Mouse (Mus musculus) heart, adult 2 months (tissue): ENCODE data around the gene Lrrc4. TPM values are rescaled to one million over a fixed set of nuclear protein-coding genes. Genes with fewer than 3 reads are reported as not detected.

Experiments used
- DNase-seq, 2 experiments: peaks; one replicate each; pipeline ENCODE4 v3.0.0; 2021
- H3K27ac ChIP-seq: fragments of 200-600 bp; 2 replicates; pipeline ENCODE4 v1.8.1; 2022
- H3K27me3 ChIP-seq: fragments of 200-500 bp; 2 replicates; pipeline ENCODE4 v1.6.1; 2012; ENCODE audit warnings: mild to moderate bottlenecking, low read length, inconsistent platforms, mixed read lengths; ENCODE audit not compliant: control insufficient read depth, insufficient read depth
- H3K36me3 ChIP-seq: fragments of 200-500 bp; 2 replicates; pipeline ENCODE4 v1.6.1; 2012; ENCODE audit warnings: low read length, inconsistent platforms; ENCODE audit not compliant: control insufficient read depth, insufficient read depth
- H3K4me1 ChIP-seq: fragments of 200-500 bp; 2 replicates; pipeline ENCODE4 v1.6.1; 2011; ENCODE audit warnings: low read length; ENCODE audit not compliant: control insufficient read depth, insufficient read depth
- H3K4me3 ChIP-seq: fragments of 200-600 bp; 2 replicates; pipeline ENCODE4 v1.8.1; 2022
- H3K79me2 ChIP-seq: fragments of 200-500 bp; replicated peaks from 2 replicates; pipeline ENCODE4 v1.6.1; 2012; ENCODE audit warnings: mild to moderate bottlenecking, inconsistent platforms, low read length, moderate library complexity, mixed read lengths; ENCODE audit not compliant: control insufficient read depth, insufficient read depth
- H3K9ac ChIP-seq: fragments of 200-500 bp; 2 replicates; pipeline ENCODE4 v1.6.1; 2012; ENCODE audit warnings: low read depth, mild to moderate bottlenecking, control low read depth, inconsistent platforms, low read length, mixed read lengths
- CTCF ChIP-seq: fragments of 200-600 bp; IDR thresholded peaks from 2 replicates; pipeline ENCODE4 v1.8.1; 2022; ENCODE audit warnings: antibody characterized with exemption, mild to moderate bottlenecking, moderate library complexity
- EP300 ChIP-seq: fragments of 200-500 bp; IDR thresholded peaks from 2 replicates; pipeline ENCODE4 v1.6.1; 2011; ENCODE audit warnings: low read depth, low read length, control low read depth; ENCODE audit not compliant: insufficient read depth
- POLR2A ChIP-seq: fragments of 200-500 bp; IDR thresholded peaks from 2 replicates; pipeline ENCODE4 v1.6.1; 2011; ENCODE audit warnings: mild to moderate bottlenecking, low read depth, low read length, control low read depth; ENCODE audit not compliant: insufficient read depth
- WGBS: fragments of 180-500 bp; shearing (Covaris S2); methylation state at CpG from one replicate; pipeline ENCODE4 v1.1.7; 2018; 5-methylcytosine and 5-hydroxymethylcytosine counted together
- intact Hi-C: fragments of 180-260 bp; cut with DNase I; formaldehyde crosslinking; loops from one replicate; pipeline ENCODE4 v1.15.1; 2025
- polyA plus RNA-seq: library from polyadenylated mRNA; depleted of rRNA; stranded (reverse); fragments of >200 nt; gene quantifications from 2 replicates; pipeline ENCODE4 v1.2.3, GENCODE M21; 2012
- total RNA-seq, 2 experiments: library from RNA; stranded (reverse); gene quantifications; 2 replicates each; pipeline ENCODE4 v1.2.3; 2021

Lrrc4 gene
- total and polyA plus RNA-seq, 3 experiments = 0.43 to 0.68 (median 0.47) TPM

DNA sequence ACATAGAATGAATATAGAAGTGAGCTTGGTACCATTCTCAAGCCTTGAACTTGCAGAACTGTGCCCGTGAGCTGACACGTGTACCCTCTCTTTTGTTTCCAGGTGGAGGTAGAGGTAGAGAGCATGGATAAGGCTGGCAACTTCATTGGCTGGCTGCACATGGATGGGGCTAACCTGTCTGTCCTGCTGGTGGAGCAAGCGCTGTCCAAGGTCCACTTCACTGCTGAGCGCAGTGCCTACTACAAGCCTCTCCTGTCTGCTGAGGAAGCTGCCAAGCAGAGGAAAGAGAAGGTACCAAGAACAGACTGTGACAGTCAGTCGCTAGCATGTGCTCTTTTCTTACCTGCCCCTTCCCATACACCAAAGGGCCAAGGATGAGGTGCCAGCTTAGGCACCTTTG lies 43.2 kb upstream of the Lrrc4 start:
- no peaks in the 10 kb centered on the region for H3K79me2 ChIP-seq
- no peak overlapping the region for H3K27ac ChIP-seq
- intact Hi-C loops = no loop called here
- no peak overlapping the region for H3K9ac ChIP-seq
- WGBS = 98% methylated on average over 5 of the region's 5 CpGs
- no peak for DNase-seq
- H3K27me3 ChIP-seq = no peaks in the 10 kb centered on the region
- no peaks in the 10 kb centered on the region for H3K36me3 ChIP-seq
- H3K4me3 ChIP-seq = no peak overlapping the region
- TF ChIP-seq POLR2A (no peak), EP300 (no peak)
- H3K4me1 ChIP-seq = no peaks in the 10 kb centered on the region; the same call in 1 of the 2 replicates

DNA sequence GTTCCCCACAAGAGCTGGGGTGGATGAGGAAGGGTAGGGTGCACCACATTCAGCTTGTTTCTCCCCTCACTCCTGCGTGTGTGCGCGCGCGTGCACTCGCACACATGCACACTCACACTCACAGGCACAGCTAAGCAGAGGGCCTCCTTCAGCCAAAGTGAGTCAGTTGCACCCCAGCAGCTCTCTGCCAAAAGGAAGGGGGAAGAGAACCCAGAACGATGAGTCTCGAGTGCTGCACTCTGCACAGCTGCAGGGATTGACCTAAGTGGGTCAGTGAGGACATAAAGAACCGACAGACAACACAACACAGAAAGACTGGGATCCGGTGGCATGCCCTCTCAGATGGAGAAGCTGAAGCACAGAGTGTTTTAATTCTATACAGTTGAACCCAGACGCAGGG lies 42.5 kb upstream of the Lrrc4 start:
- TF ChIP-seq EP300 (no peak), POLR2A (no peak), CTCF (no peak)
- Histone ChIP-seq H3K4me3 (no peak overlapping the region), H3K79me2 (no peaks in the 10 kb centered on the region), H3K27me3 (no peaks in the 10 kb centered on the region), H3K27ac (no peak overlapping the region), H3K36me3 (no peaks in the 10 kb centered on the region), H3K4me1 (no peaks in the 10 kb centered on the region; the same call in 1 of the 2 replicates), H3K9ac (no peak overlapping the region)
- DNase-seq = no peak
- 83% methylated on average over 11 of the region's 11 CpGs for WGBS
- intact Hi-C loops = no loop called here

DNA sequence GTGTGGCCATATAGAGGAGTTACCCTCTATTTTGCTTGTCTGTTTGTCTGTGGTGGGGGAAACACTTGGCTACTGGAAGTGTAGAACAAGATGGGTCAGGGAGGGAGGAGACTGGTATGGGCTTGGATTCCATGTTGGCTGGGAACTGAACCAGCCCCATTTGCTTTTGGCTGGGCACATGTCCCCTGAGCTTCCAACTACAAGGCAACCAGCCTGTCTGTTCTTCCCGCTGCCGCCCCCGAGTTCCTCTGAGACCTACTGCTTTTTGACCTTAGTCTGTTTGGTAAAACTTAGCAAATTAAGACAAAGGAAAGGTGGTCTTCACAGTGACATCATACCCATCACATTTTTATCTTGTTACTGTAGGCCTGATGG lies 40.9 kb upstream of the Lrrc4 start:
- intact Hi-C loops = no loop called here
- no peak overlapping the region for H3K27ac ChIP-seq
- H3K27me3 ChIP-seq = no peaks in the 10 kb centered on the region
- no peak overlapping the region for H3K9ac ChIP-seq
- TF ChIP-seq EP300 (no peak), CTCF (no peak), POLR2A (no peak)
- H3K4me3 ChIP-seq = no peak overlapping the region
- WGBS = 86% methylated on average over 3 of the region's 3 CpGs
- no peak for DNase-seq
- H3K4me1 ChIP-seq = no peaks in the 10 kb centered on the region; the same call in 1 of the 2 replicates
- H3K36me3 ChIP-seq = no peaks in the 10 kb centered on the region
- H3K79me2 ChIP-seq = no peaks in the 10 kb centered on the region

DNA sequence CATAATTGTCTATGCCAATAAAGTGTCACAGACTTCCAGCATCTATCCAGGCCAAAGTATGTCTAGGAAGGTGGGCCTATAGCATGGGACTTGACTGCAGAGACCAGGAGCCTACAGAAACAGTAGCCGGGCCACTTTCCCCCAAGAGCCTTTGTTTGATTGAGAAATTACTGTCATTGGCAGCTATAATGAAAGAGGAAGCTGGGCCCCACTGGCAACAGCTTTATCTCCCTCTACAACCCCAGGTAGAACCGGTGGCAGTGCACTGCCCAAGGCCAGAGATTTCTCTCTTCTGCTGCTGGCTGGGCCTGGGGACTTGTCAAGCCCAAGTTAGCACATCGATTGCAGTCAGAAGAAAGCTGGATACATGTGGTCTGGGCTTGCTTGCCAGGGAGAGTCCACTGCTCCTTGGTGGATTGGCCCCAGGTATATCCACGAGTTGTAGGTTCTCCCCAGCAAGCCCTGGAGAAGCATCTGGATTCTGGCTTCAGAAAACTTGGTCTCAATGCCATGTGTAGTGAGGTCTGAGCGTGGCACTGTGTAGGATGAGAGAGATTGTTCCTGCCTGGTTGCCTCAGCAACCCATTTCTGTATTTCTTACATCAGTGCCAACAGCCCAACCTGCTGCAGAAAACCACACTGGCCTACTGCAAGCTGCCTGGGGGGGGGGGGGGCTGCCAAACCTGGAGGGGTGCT lies 40.3 kb upstream of the Lrrc4 start:
- intact Hi-C loops = no loop called here

DNA sequence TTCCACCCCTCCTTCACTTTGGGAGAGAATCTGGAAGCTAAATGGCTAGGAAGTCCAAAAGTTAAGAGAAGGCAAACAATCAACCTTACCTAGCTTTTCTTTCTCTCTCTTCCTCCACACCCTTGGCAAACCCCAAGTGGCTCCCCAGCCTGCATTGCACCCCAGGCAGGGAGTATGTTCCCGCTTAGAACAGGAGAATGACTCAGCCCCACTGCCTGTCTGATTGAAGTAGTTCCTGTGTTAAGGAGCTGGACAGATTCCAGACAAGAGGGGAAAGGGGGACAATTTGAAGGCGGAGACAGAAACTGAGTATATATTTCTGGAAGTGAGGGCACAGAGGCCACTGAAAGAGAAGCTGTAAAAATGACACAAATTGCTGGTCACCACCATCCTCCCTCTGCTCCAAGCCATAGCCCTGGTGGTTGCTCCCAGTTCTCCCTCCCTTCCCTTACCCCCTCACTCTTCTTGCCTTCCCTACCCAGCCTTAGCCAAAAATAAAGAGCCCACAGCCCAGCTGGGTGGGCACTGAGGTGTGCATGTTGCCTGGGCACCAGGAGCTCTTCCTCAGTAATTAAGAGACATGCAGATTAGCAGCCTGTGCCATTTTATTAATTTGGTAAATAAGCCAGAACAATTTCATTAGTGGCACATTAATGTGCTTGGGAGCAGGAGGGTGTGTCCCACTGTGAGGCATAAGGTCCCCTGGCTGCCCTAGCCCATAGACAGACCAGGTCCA lies 36.1 kb upstream of the Lrrc4 start:
- WGBS = 28% methylated on average over 2 of the region's 2 CpGs
- Histone ChIP-seq H3K9ac (no peak overlapping the region), H3K4me3 (no peak overlapping the region), H3K36me3 (no peaks in the 10 kb centered on the region), H3K27me3 (no peaks in the 10 kb centered on the region), H3K27ac (no peak overlapping the region), H3K79me2 (no peaks in the 10 kb centered on the region), H3K4me1 (peaks cover 4% of the 10 kb centered on the region)
- TF ChIP-seq POLR2A (no peak), CTCF (no peak)
- intact Hi-C loops = no loop called here
- DNase-seq = no peak

More for the DNA sequence above, 40.3 kb upstream of the Lrrc4 start:
- Histone ChIP-seq H3K4me1 (no peaks in the 10 kb centered on the region; the same call in 1 of the 2 replicates), H3K27me3 (no peaks in the 10 kb centered on the region), H3K9ac (no peak overlapping the region), H3K27ac (no peak overlapping the region), H3K79me2 (no peaks in the 10 kb centered on the region), H3K36me3 (no peaks in the 10 kb centered on the region), H3K4me3 (no peak overlapping the region)
- DNase-seq = no peak
- TF ChIP-seq EP300 (no peak), POLR2A (no peak)
- WGBS = 73% methylated on average over 5 of the region's 5 CpGs

DNA sequence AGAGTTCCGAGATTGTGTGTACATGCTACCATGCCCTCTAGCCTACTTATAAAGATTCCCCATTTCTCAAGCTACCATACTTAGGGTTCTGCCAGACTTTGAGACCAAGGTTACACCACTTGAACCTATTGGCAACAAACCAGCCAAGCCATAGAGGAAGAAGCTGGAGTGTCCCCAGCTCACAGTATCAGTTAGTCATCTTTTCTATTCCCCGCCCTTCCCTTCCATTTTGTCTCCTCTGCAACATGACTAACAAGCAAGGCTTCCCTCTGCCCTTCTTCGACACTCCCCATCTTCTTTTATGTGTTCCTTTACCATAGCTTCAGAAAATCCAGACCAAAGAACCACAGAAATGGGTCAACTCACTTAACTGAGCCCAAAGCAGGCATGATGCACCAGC lies 34.7 kb upstream of the Lrrc4 start:
- peaks cover 4% of the 10 kb centered on the region for H3K4me1 ChIP-seq
- no peak overlapping the region for H3K27ac ChIP-seq
- TF ChIP-seq CTCF (no peak), POLR2A (no peak), EP300 (no peak)
- H3K4me3 ChIP-seq = no peak overlapping the region
- H3K36me3 ChIP-seq = no peaks in the 10 kb centered on the region
- 98% methylated on average over 3 of the region's 3 CpGs for WGBS
- no peak for DNase-seq
- no peak overlapping the region for H3K9ac ChIP-seq
- intact Hi-C loops = no loop called here
- H3K27me3 ChIP-seq = no peaks in the 10 kb centered on the region
- H3K79me2 ChIP-seq = no peaks in the 10 kb centered on the region
